Mouse (Mus musculus) limb, embryonic 12.5 days (tissue): Measurements from ENCODE around the gene V1ra8. TPM values are rescaled to one million over a fixed set of nuclear protein-coding genes. Genes with fewer than 3 reads are reported as not detected.
"Not testable (repeated sequence)": the region's sequence is repeated elsewhere in the genome, so short reads cannot be mapped to it uniquely, and the experiment has no call there.

Experiments used
- ATAC-seq: fragments of 200-750 bp; cut with Nextera tagmentation; 2 replicates; pipeline ENCODE4 v1.8.0; 2017; ENCODE audit warnings: low read depth, moderate TSS enrichment; ENCODE audit not compliant: insufficient number of reproducible peaks, insufficient read depth, low FRiP score, low TSS enrichment
- H3K27ac ChIP-seq: fragments of 300-500 bp; sonication (generic); 2 replicates; pipeline ENCODE4 v1.5.1; 2016; ENCODE audit warnings: mild to moderate bottlenecking, moderate library complexity
- H3K27me3 ChIP-seq: fragments of 300-500 bp; sonication (generic); 2 replicates; pipeline ENCODE4 v1.6.1; 2016; ENCODE audit warnings: mild to moderate bottlenecking, moderate library complexity
- H3K36me3 ChIP-seq: fragments of 300-500 bp; sonication (generic); 2 replicates; pipeline ENCODE4 v1.6.1; 2016; ENCODE audit warnings: mild to moderate bottlenecking, moderate library complexity
- H3K4me1 ChIP-seq: fragments of 300-500 bp; sonication (generic); replicated peaks from 2 replicates; pipeline ENCODE4 v1.6.1; 2016
- H3K4me2 ChIP-seq: fragments of 300-500 bp; sonication (generic); 2 replicates; pipeline ENCODE4 v1.6.1; 2016; ENCODE audit warnings: mild to moderate bottlenecking, moderate library complexity
- H3K4me3 ChIP-seq: fragments of 300-500 bp; sonication (generic); replicated peaks from 2 replicates; pipeline ENCODE4 v1.5.1; 2016; ENCODE audit warnings: mild to moderate bottlenecking
- H3K9ac ChIP-seq: fragments of 300-500 bp; sonication (generic); replicated peaks from 2 replicates; pipeline ENCODE4 v1.6.1; 2016; ENCODE audit warnings: mild to moderate bottlenecking, moderate library complexity
- H3K9me3 ChIP-seq: fragments of 300-500 bp; sonication (generic); 2 replicates; pipeline ENCODE4 v1.6.1; 2016; ENCODE audit warnings: mild to moderate bottlenecking, moderate library complexity
- WGBS: fragments of 180-500 bp; shearing (Covaris S2); methylation state at CpG from one replicate; pipeline ENCODE4 v1.1.7; 2016; 5-methylcytosine and 5-hydroxymethylcytosine counted together
- polyA plus RNA-seq: library from polyadenylated mRNA; unstranded; fragments of >200 nt; fragmentation: Nextera tagmentation; extraction: Ambion mirVana; gene quantifications from 2 replicates; pipeline ENCODE4 v1.2.1, GENCODE M21; 2016

Gene V1ra8
- not detected in 2 replicates for polyA plus RNA-seq

- not testable (repeated sequence) for H3K36me3 ChIP-seq, H3K4me1 ChIP-seq, H3K27me3 ChIP-seq, H3K4me2 ChIP-seq, H3K9ac ChIP-seq, H3K9me3 ChIP-seq, H3K4me3 ChIP-seq, ATAC-seq, H3K27ac ChIP-seq
- WGBS = 82% methylated on average over 2 of the region's 2 CpGs
Measured at GRCm38 (mm10) chr6:90202493-90202892, at the start of gene V1ra8. V1ra8 (plus strand) TSS chr6:90202793.

- H3K9me3 ChIP-seq = no peaks in the 10 kb centered on the region; the same call in none of the 2 replicates
- H3K9ac ChIP-seq = no peak overlapping the region
- 63% methylated on average over 3 of the region's 3 CpGs for WGBS
- no peak for ATAC-seq
- no peak overlapping the region for H3K27ac ChIP-seq
- H3K4me2 ChIP-seq = no peak overlapping the region
- H3K36me3 ChIP-seq = no peaks in the 10 kb centered on the region
- H3K4me3 ChIP-seq = no peak overlapping the region
- no peaks in the 10 kb centered on the region for H3K4me1 ChIP-seq
- no peaks in the 10 kb centered on the region for H3K27me3 ChIP-seq
Measured at GRCm38 (mm10) chr6:90160139-90160538, 42.5 kb upstream of the V1ra8 start.

- no peaks in the 10 kb centered on the region for H3K4me1 ChIP-seq
- no peak for ATAC-seq
- WGBS = 73% methylated on average over 2 of the region's 2 CpGs
- H3K27ac ChIP-seq = no peak within 1 kb of the TSS
- H3K4me2 ChIP-seq = no peak within 1 kb of the TSS
- no peak within 1 kb of the TSS for H3K9ac ChIP-seq
- no peak within 1 kb of the TSS for H3K4me3 ChIP-seq
- no peaks in the 10 kb centered on the region for H3K36me3 ChIP-seq
- H3K27me3 ChIP-seq = no peaks in the 10 kb centered on the region
- no peaks in the 10 kb centered on the region for H3K9me3 ChIP-seq
Measured at GRCm38 (mm10) chr6:90174508-90174907, 28.1 kb upstream of the V1ra8 start, which contains the start of gene Vmn1r52. Vmn1r52 (plus strand) TSS chr6:90174808.

GRCm38 (mm10) chr6:90224338-90224737, 21.7 kb downstream of the V1ra8 start, which contains the start of gene Vmn1r53:
Vmn1r53 (minus strand) TSS chr6:90224438.
- Histone ChIP-seq H3K27ac (no peak within 1 kb of the TSS), H3K36me3 (no peaks in the 10 kb centered on the region), H3K4me1 (no peaks in the 10 kb centered on the region), H3K4me3 (no peak within 1 kb of the TSS), H3K4me2 (no peak within 1 kb of the TSS), H3K9ac (no peak within 1 kb of the TSS), H3K27me3 (no peaks in the 10 kb centered on the region), H3K9me3 (peaks cover 17% of the 10 kb centered on the region; the same call in 1 of the 2 replicates)
- no peak for ATAC-seq
- 96% methylated on average over 1 of the region's 1 CpGs for WGBS

- not testable (repeated sequence) for H3K4me2 ChIP-seq, H3K9ac ChIP-seq, H3K4me3 ChIP-seq, H3K36me3 ChIP-seq, H3K27ac ChIP-seq, H3K4me1 ChIP-seq, ATAC-seq, H3K27me3 ChIP-seq
- H3K9me3 ChIP-seq = peaks cover 27% of the 10 kb centered on the region; the same call in 1 of the 2 replicates
- WGBS = 88% methylated on average over 4 of the region's 4 CpGs
Measured at GRCm38 (mm10) chr6:90232114-90232513, 29.5 kb downstream of the V1ra8 start.

- Histone ChIP-seq H3K9ac (no peak overlapping the region), H3K27me3 (peaks cover 2% of the 10 kb centered on the region; the same call in 1 of the 2 replicates), H3K36me3 (no peaks in the 10 kb centered on the region), H3K27ac (no peak overlapping the region), H3K4me2 (no peak overlapping the region), H3K9me3 (peaks cover 27% of the 10 kb centered on the region; the same call in 1 of the 2 replicates), H3K4me1 (no peaks in the 10 kb centered on the region), H3K4me3 (no peak overlapping the region)
- ATAC-seq = no peak
- WGBS = 62% methylated on average over 27 of the region's 27 CpGs
Measured at GRCm38 (mm10) chr6:90232681-90233080, 30.1 kb downstream of the V1ra8 start.

GRCm38 (mm10) chr6:90244019-90244418, 41.4 kb downstream of the V1ra8 start:
- ATAC-seq = no peak
- H3K4me1 ChIP-seq = no peaks in the 10 kb centered on the region
- no peak overlapping the region for H3K27ac ChIP-seq
- no peaks in the 10 kb centered on the region for H3K27me3 ChIP-seq
- 80% methylated on average over 3 of the region's 3 CpGs for WGBS
- H3K9ac ChIP-seq = no peak overlapping the region
- H3K36me3 ChIP-seq = no peaks in the 10 kb centered on the region
- no peak overlapping the region for H3K4me3 ChIP-seq
- H3K9me3 ChIP-seq = no peaks in the 10 kb centered on the region
- no peak overlapping the region for H3K4me2 ChIP-seq

- 82% methylated on average over 1 of the region's 1 CpGs for WGBS
- H3K27ac ChIP-seq = no peak within 1 kb of the TSS
- ATAC-seq = no peak
Measured at GRCm38 (mm10) chr6:90246000-90246399, 43.4 kb downstream of the V1ra8 start, which contains the start of gene Vmn1r54. Vmn1r54 (plus strand) TSS chr6:90246300.

More at GRCm38 (mm10) chr6:90246000-90246399, 43.4 kb downstream of the V1ra8 start, which contains the start of gene Vmn1r54:
- Histone ChIP-seq H3K4me2 (no peak within 1 kb of the TSS), H3K9ac (no peak within 1 kb of the TSS), H3K4me3 (no peak within 1 kb of the TSS), H3K27me3 (no peaks in the 10 kb centered on the region), H3K9me3 (no peaks in the 10 kb centered on the region), H3K36me3 (no peaks in the 10 kb centered on the region), H3K4me1 (no peaks in the 10 kb centered on the region)

Other genes starting within 250 kb of the V1ra8 start
- gene Vmn1r46, start 233.5 kb upstream of the V1ra8 start, polyA plus RNA-seq = not detected in 2 replicates
- gene Vmn1r47, start 186.6 kb upstream of the V1ra8 start, polyA plus RNA-seq = not detected in 2 replicates
- gene Vmn1r48, start 166.0 kb upstream of the V1ra8 start, polyA plus RNA-seq = not detected in 2 replicates
- not detected in 2 replicates for gene Vmn1r49, start 124.3 kb upstream of the V1ra8 start, polyA plus RNA-seq
- not detected in 2 replicates for gene Vmn1r50, start 101.4 kb upstream of the V1ra8 start, polyA plus RNA-seq
- gene Vmn1r51, start 80.2 kb upstream of the V1ra8 start, polyA plus RNA-seq = not detected in 2 replicates
- gene Vmn1r52, start 28.0 kb upstream of the V1ra8 start, polyA plus RNA-seq = not detected in 2 replicates
- not detected in 2 replicates for gene Vmn1r53, start 21.6 kb downstream of the V1ra8 start, polyA plus RNA-seq
- gene Vmn1r54, start 43.5 kb downstream of the V1ra8 start, polyA plus RNA-seq = not detected in 2 replicates
- not detected in 2 replicates for gene BC048671, start 98.4 kb downstream of the V1ra8 start, polyA plus RNA-seq
- gene Chst13, start 122.4 kb downstream of the V1ra8 start, polyA plus RNA-seq = not detected in 2 replicates
- gene Uroc1, start 130.5 kb downstream of the V1ra8 start, polyA plus RNA-seq = 0.06 TPM in 2 replicates
- 9.9 and 12.1 TPM in 2 replicates for gene Zxdc, start 166.7 kb downstream of the V1ra8 start, polyA plus RNA-seq
- gene Cfap100, start 226.0 kb downstream of the V1ra8 start, polyA plus RNA-seq = 0.18 and 0.50 TPM in 2 replicates